Mouse (Mus musculus): ENCODE measurements at regions not wholly inside any gene's neighbourhood (a gene's known extent, or its start where the extent isn't known, plus 50 kb on each side); places are given as distances from the start of the nearest gene placed in this dataset.

GRCm38 (mm10) chr16:78156138-78156875 lies 145.0 kb upstream of the Cxadr start:
- DNase-seq, result peak; percentile 41

- DNase-seq, result no peak
Measured at GRCm38 (mm10) chr16:78153899-78154605, 147.2 kb upstream of the Cxadr start.

GRCm38 (mm10) chr16:78144146-78144545 lies 157.1 kb upstream of the Cxadr start:
- no peak for DNase-seq

GRCm38 (mm10) chr16:78135501-78135900 lies 165.8 kb upstream of the Cxadr start:
- DNase-seq, result peak; percentile 53

GRCm38 (mm10) chr16:78134531-78134930 lies 166.8 kb upstream of the Cxadr start:
- DNase-seq, result peak; percentile 5

- no peak for DNase-seq
Measured at GRCm38 (mm10) chr16:78121668-78122067, 179.6 kb upstream of the Cxadr start.

- no peak for DNase-seq
Measured at GRCm38 (mm10) chr16:78120346-78120899, 180.9 kb upstream of the Cxadr start.

GRCm38 (mm10) chr16:78104246-78104645 lies 197.0 kb upstream of the Cxadr start:
- DNase-seq, result no peak

- peak; percentile 12 for DNase-seq
Measured at GRCm38 (mm10) chr16:78101415-78102326, 199.6 kb upstream of the Cxadr start.

- DNase-seq, result no peak
Measured at GRCm38 (mm10) chr16:78099842-78100241, 201.4 kb upstream of the Cxadr start.

- DNase-seq, result no peak
Measured at GRCm38 (mm10) chr16:78099114-78099513, 202.2 kb upstream of the Cxadr start.

GRCm38 (mm10) chr16:78098555-78098954 lies 202.7 kb upstream of the Cxadr start:
- DNase-seq, result no peak

GRCm38 (mm10) chr16:78096571-78096970 lies 204.7 kb upstream of the Cxadr start:
- no peak for DNase-seq

- no peak for DNase-seq
Measured at GRCm38 (mm10) chr16:78090155-78090554, 211.1 kb upstream of the Cxadr start.

GRCm38 (mm10) chr16:78067532-78068118 lies 233.7 kb upstream of the Cxadr start:
- DNase-seq, result no peak

GRCm38 (mm10) chr16:78060516-78060915 lies 240.8 kb upstream of the Cxadr start:
- no peak for DNase-seq

GRCm38 (mm10) chr16:78057549-78057948 lies 243.7 kb upstream of the Cxadr start:
- DNase-seq, result no peak

GRCm38 (mm10) chr16:78052133-78052532 lies 249.2 kb upstream of the Cxadr start:
- no peak for DNase-seq

GRCm38 (mm10) chr16:78040149-78040920 lies 261.0 kb upstream of the Cxadr start:
- no peak for DNase-seq

- DNase-seq, result no peak
Measured at GRCm38 (mm10) chr16:78019605-78020285, 281.5 kb upstream of the Cxadr start.

- DNase-seq, result no peak
Measured at GRCm38 (mm10) chr16:78015401-78015800, 285.9 kb upstream of the Cxadr start.
